Mouse (Mus musculus) heart, adult 2 months (tissue): Measurements from ENCODE around the gene Spag17.
"Not testable (repeated sequence)": the region's sequence is repeated elsewhere in the genome, so short reads cannot be mapped to it uniquely, and the experiment has no call there.

ENCODE experiments used
- CTCF ChIP-seq: fragments of 200-600 bp; IDR thresholded peaks from 2 replicates; pipeline ENCODE4 v1.8.1; 2022; ENCODE audit warnings: antibody characterized with exemption, mild to moderate bottlenecking, moderate library complexity
- POLR2A ChIP-seq: fragments of 200-500 bp; IDR thresholded peaks from 2 replicates; pipeline ENCODE4 v1.6.1; 2011; ENCODE audit warnings: mild to moderate bottlenecking, low read depth, low read length, control low read depth; ENCODE audit not compliant: insufficient read depth

DNA sequence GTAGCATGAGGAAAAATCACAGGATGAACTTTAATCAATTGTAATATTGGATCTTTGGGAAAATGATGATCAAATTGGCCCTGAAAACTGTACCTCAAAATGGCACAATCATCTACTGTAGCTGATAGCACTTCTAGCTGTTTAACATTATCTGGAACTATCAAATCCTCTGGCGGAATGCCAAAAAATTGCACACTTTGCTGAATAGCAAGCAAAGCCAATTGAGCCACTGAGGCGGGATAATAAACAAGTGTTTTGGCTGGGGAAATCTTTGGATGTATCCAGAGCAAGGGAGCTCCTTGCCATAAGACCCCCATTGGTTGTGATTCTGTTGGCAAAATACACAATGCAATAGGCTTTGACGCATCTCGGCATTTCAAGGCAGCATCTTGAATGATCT is 9.5 kb downstream of the Spag17 start:
- not testable (repeated sequence) for TF ChIP-seq CTCF, POLR2A
